Mouse (Mus musculus) lung, adult 2 months (tissue): ENCODE data around the gene Ric1.

Experiments used
- CTCF ChIP-seq: fragments of 200-500 bp; IDR thresholded peaks from 2 replicates; pipeline ENCODE4 v1.5.1; 2011; ENCODE audit warnings: mild to moderate bottlenecking, low read length, control low read depth; ENCODE audit not compliant: insufficient read depth
- POLR2A ChIP-seq: fragments of 200-500 bp; IDR thresholded peaks from 2 replicates; pipeline ENCODE4 v1.6.1; 2011; ENCODE audit warnings: low read depth, mild to moderate bottlenecking, control low read depth, low read length, borderline replicate concordance; ENCODE audit errors: extremely low read depth

- TF ChIP-seq CTCF (no peak), POLR2A (no peak)
These were observed 3.2 kb upstream of the Ric1 start for GRCm38 (mm10) chr19:29518922-29519321.
